Mouse (Mus musculus) brain, embryonic 14.5 days (tissue): Measurements from ENCODE around the gene Cpa1. TPM values are rescaled to one million over a fixed set of nuclear protein-coding genes. Genes with fewer than 3 reads are reported as not detected.

Experiments used
- DNase-seq: peaks from one replicate; pipeline ENCODE4 v3.0.0-alpha.2; 2011; ENCODE audit warnings: low read depth
- CTCF ChIP-seq: fragments of 200-500 bp; IDR thresholded peaks from 2 replicates; pipeline ENCODE4 v1.5.1; 2012; ENCODE audit warnings: inconsistent platforms, mild to moderate bottlenecking, moderate library complexity, borderline replicate concordance; ENCODE audit not compliant: insufficient read depth, insufficient read length; ENCODE audit errors: extremely low read depth
- POLR2A ChIP-seq: fragments of 200-500 bp; IDR thresholded peaks from 2 replicates; pipeline ENCODE4 v1.6.1; 2012; ENCODE audit warnings: mild to moderate bottlenecking, inconsistent platforms, borderline replicate concordance; ENCODE audit not compliant: poor library complexity, insufficient read depth, insufficient read length, severe bottlenecking; ENCODE audit errors: extremely low read depth
- polyA plus RNA-seq: library from polyadenylated mRNA; depleted of rRNA; stranded (reverse); fragments of >200 nt; gene quantifications from 2 replicates; pipeline ENCODE4 v1.2.3, GENCODE M21; 2012

Gene Cpa1
- polyA plus RNA-seq, 1 experiment, result 1.0 TPM

GRCm38 (mm10) chr6:30658619-30659018 is 19.6 kb downstream of the Cpa1 start:
- no peak for TF ChIP-seq POLR2A
- DNase-seq, result no peak

DNA sequence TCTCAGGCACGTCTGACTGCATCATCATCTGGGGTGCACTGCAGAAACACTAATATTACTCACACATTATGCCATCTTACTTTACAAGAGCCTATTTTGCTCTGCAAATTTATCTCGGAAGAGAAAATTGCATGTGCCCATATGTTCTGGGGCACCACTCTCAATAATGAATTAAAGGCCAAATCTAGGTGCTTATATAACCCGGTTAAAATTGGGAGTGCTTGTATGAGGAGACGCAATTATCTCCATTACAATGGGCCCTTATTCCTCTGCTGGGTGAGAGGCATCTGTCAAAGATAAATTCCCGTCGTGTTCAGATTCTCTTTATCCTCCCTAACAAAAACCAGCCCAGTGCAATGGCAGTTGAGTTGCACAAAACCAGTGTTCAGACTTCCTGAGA is 25.8 kb downstream of the Cpa1 start:
- no peak for TF ChIP-seq CTCF
- no peak for TF ChIP-seq POLR2A
- DNase-seq, result peak; percentile 58

GRCm38 (mm10) chr6:30665296-30665695 is 26.3 kb downstream of the Cpa1 start:
- DNase-seq, result no peak
- TF ChIP-seq CTCF (no peak), POLR2A (no peak)

GRCm38 (mm10) chr6:30666043-30666442 is 27.0 kb downstream of the Cpa1 start:
- TF ChIP-seq CTCF (no peak), POLR2A (no peak)

GRCm38 (mm10) chr6:30667585-30667984 is 28.6 kb downstream of the Cpa1 start:
- DNase-seq, result peak; percentile 49
- TF ChIP-seq CTCF (no peak), POLR2A (no peak)

More at GRCm38 (mm10) chr6:30666043-30666442, 27.0 kb downstream of the Cpa1 start:
- DNase-seq, result no peak

- DNase-seq, result peak; percentile 26
- TF ChIP-seq CTCF, result no peak
- TF ChIP-seq POLR2A, result no peak
These were observed 32.7 kb downstream of the Cpa1 start for GRCm38 (mm10) chr6:30671696-30672095.

DNA sequence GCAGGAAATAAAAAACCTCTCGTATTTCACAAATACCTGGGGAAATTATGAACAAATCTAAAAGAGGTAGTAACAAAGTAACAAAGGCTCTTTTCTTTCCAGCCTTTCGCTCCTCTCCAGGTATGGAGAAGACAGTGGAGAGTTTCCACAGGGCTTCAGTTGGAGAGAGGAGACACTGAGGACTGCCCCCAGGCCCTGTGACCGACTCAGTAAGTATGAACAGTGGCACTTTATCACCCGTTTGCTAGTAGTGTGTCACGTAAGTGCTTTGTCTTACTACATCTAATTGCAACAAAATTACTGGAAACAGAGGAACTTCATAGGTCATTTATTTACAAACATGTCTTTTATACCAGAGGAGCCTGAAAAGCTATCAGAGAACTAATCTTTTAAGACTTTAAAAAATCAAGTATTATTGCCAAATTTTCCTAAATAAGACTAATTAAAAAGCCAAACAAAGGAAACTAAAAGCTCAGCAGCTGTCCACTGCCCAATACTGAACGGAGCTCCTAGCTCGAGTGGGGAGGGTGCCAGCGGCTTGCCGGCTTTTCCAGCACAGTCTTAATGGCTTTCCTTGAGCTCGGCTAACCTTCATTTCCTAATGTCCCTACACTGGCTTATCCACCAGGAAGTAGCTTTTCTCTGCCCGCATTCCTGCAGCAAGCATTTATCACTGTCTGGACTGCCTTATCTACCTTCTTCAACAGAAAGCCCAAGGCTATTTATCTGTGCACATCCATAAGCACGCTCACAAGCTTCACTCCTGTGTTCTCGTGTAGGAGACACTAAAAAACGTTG is 34.9 kb downstream of the Cpa1 start:
- DNase-seq, result peak; percentile 88
- TF ChIP-seq CTCF, result no peak

GRCm38 (mm10) chr6:30674714-30675280 is 35.8 kb downstream of the Cpa1 start:
- peak; percentile 84 for DNase-seq
- TF ChIP-seq POLR2A (no peak), CTCF (no peak)

DNA sequence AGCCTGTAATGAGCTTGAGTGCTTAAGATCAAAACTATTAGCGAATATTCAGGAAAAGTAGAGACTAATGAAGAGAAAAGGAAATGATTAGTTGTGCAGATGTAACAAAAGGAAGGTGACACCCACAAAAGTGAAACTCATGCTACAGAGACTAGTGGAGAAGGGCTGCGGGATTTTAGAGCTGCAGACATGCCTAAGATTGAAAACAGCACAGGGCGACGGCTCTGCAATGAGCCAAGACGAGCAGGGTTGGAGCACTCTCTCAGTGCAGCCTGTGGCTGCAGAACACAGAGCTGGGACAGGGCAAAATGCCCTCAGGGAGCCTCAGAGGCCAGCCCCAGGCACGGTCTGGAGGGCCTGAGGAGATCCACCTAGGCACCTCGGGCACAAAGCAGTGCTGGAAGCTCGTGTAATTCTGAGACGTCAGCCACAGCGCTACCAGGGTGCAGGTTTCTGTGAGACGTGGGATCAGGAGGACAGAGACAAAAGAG is 36.3 kb downstream of the Cpa1 start:
- DNase-seq, result peak; percentile 75
- no peak for TF ChIP-seq POLR2A
- no peak for TF ChIP-seq CTCF

- DNase-seq, result no peak
- no peak for TF ChIP-seq POLR2A
These were observed 37.5 kb downstream of the Cpa1 start for GRCm38 (mm10) chr6:30676506-30676905.

GRCm38 (mm10) chr6:30677591-30677990 is 38.6 kb downstream of the Cpa1 start:
- TF ChIP-seq POLR2A (no peak), CTCF (no peak)
- no peak for DNase-seq

DNA sequence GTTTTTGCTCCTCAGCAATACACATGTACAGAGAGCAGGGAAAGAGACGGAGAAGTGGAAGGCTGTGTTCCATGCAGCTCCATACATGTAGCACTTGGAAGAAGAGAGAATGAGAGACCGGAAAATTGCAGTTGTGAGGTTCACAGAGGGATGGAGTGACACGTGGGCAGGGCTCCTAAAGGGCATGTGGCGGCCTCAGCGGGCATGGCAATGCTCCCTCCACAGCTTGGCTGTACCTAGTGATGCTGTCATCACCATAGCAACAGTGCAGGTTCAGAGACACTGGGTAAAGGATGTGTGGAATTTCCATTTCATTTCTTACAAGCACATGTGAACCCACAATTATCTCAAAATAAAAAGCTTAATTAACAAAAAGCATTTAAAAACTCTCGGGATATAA is 39.5 kb downstream of the Cpa1 start:
- TF ChIP-seq POLR2A (no peak), CTCF (no peak)
- DNase-seq, result peak; percentile 86

DNA sequence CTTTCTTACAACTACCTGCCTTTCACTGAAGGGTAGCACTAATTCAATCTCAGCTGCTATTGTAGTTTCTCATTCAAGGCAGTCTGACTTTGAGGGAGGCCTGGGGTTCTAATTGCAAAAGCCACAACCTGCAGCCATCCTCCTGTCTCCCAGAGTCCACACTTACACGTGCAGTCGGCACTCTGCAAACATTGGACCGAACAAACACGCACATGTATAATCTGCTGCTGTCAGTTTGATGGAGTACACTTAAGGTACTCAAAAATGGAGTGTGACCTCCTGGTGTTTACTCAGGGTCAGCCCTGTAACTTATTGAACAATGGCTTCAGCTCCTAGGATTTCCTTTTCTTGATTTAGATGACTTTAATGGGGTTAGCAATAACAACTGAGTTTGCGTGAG is 40.5 kb downstream of the Cpa1 start:
- DNase-seq, result no peak
- TF ChIP-seq POLR2A, result no peak
- TF ChIP-seq CTCF, result no peak

- TF ChIP-seq CTCF (no peak), POLR2A (no peak)
- no peak for DNase-seq
These were observed 41.4 kb downstream of the Cpa1 start for GRCm38 (mm10) chr6:30680442-30680841.
